Mouse (Mus musculus): ENCODE results near the gene Kalrn.

GRCm38 (mm10) chr16:34099795-34100194 is 473.5 kb downstream of the Kalrn start:
- TF ChIP-seq CTCF (IDR thresholded peaks at IDR 0.05; ENCODE audit: extremely low read depth, insufficient read length, insufficient replicate concordance, low read depth, low read length) (no peak), POLR2A (IDR thresholded peaks at IDR 0.05; ENCODE audit: low read depth, low read length) (no peak)
